21 mouse cellular contexts compared by ENCODE assay signal in the genomic region with DNA sequence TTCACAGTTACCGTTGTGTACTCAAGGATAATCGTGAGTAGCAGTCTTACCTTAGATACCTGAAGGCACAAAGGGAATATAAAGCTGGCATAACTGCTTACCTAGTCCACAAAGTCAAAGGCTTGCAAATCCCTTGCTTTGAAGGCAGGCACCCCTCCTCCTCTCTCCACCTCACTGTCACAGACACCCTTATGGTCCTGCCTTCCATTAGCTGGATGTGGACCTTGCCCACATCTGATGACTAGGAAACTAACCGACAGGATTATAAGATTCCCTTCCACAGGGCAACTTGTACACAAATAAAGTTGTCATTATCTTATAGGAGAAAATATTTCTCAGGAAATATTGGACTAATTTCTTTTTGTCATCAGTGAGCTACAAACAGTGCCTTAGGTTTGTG.
A peak's percentile ranks its signal among the peaks of the same experiment; 100 is the strongest.
DNase-seq lines count a peak whose midpoint lies in the region; ATAC-seq and TF ChIP-seq lines count a peak whose summit lies in the region.
"Had no signal": no experiment of that assay in that cellular context is flagged by ENCODE, and none has a peak within 500 bp of the region (broad histone marks: within the 10 kb centered on the region; RNA-seq: fewer than 3 reads in every experiment).

No protein-coding gene starts in this region.

- TF ChIP-seq CTCF in intestine, postnatal 0 days (IDR thresholded peaks at IDR 0.05; ENCODE audit: low read depth): no peak

- H3K27me3 ChIP-seq in intestine, embryonic 15.5 days (replicated peaks): no peaks in the 10 kb centered on the region
- no peaks in the 10 kb centered on the region for H3K27me3 ChIP-seq in intestine, embryonic 16.5 days (replicated peaks; ENCODE audit: control insufficient read depth, insufficient read depth, low read length)
- H3K27me3 ChIP-seq in intestine, postnatal 0 days (replicated peaks; ENCODE audit: control insufficient read depth, insufficient read depth, low read length): no peaks in the 10 kb centered on the region
- H3K27me3 ChIP-seq in heart, embryonic 12.5 days (replicated peaks): no peaks in the 10 kb centered on the region
- H3K27me3 ChIP-seq: CH12.LX, Patski had no signal

- H3K4me3 ChIP-seq in intestine, embryonic 15.5 days (replicated peaks): no peak overlapping the region
- H3K4me3 ChIP-seq in intestine, embryonic 16.5 days (ENCODE audit: low read length): no peak overlapping the region
- H3K4me3 ChIP-seq in intestine, postnatal 0 days (ENCODE audit: low read depth, low read length): no peak overlapping the region
- H3K4me3 ChIP-seq in macrophage (ENCODE audit: inconsistent target): no peak overlapping the region
- H3K4me3 ChIP-seq in heart, embryonic 12.5 days: no peak overlapping the region

- H3K9me3 ChIP-seq in intestine, embryonic 15.5 days: no peaks in the 10 kb centered on the region
- no peaks in the 10 kb centered on the region for H3K9me3 ChIP-seq in intestine, embryonic 16.5 days (ENCODE audit: control insufficient read depth, low read length)
- H3K9me3 ChIP-seq in intestine, postnatal 0 days (ENCODE audit: control insufficient read depth): no peaks in the 10 kb centered on the region
- no peaks in the 10 kb centered on the region for H3K9me3 ChIP-seq in heart, embryonic 12.5 days (replicated peaks)
- H3K9me3 ChIP-seq: G1E had no signal

- no peak overlapping the region for H3K27ac ChIP-seq in intestine, embryonic 15.5 days
- H3K27ac ChIP-seq in intestine, embryonic 16.5 days (ENCODE audit: low read length): no peak overlapping the region
- no peak overlapping the region for H3K27ac ChIP-seq in intestine, postnatal 0 days (ENCODE audit: low read depth, low read length)
- H3K27ac ChIP-seq in macrophage: peak overlapping the region; percentile 73
- H3K27ac ChIP-seq in heart, embryonic 12.5 days (ENCODE audit: poor library complexity, severe bottlenecking): no peak overlapping the region

- peak; percentile 71 for ATAC-seq in intestine, embryonic 15.5 days
- ATAC-seq in intestine, embryonic 16.5 days: peak; percentile 77
- peak; percentile 69; the same call in 1 of the 2 replicates for ATAC-seq in intestine, postnatal 0 days
- ATAC-seq in heart, embryonic 12.5 days (ENCODE audit: insufficient number of reproducible peaks, low FRiP score): no peak
- no peak for ATAC-seq in inflammation-experienced regulatory T-cells, adult 6 months
- ATAC-seq: Patski had no signal

- H3K79me2 ChIP-seq in macrophage (ENCODE audit: inconsistent target): no peaks in the 10 kb centered on the region

- H3K4me1 ChIP-seq in intestine, embryonic 15.5 days (replicated peaks): no peaks in the 10 kb centered on the region
- no peaks in the 10 kb centered on the region for H3K4me1 ChIP-seq in intestine, embryonic 16.5 days (ENCODE audit: control insufficient read depth, insufficient read depth, low read length)
- no peaks in the 10 kb centered on the region for H3K4me1 ChIP-seq in intestine, postnatal 0 days (replicated peaks; ENCODE audit: control insufficient read depth, insufficient read depth, low read length)
- H3K4me1 ChIP-seq in heart, embryonic 12.5 days (replicated peaks): no peaks in the 10 kb centered on the region

- H3K9ac ChIP-seq in intestine, embryonic 15.5 days: no peak overlapping the region
- no peak overlapping the region for H3K9ac ChIP-seq in intestine, embryonic 16.5 days (ENCODE audit: low read depth, low read length)
- H3K9ac ChIP-seq in intestine, postnatal 0 days (ENCODE audit: low read depth, low read length): no peak overlapping the region
- no peak overlapping the region for H3K9ac ChIP-seq in heart, embryonic 12.5 days

- DNase-seq in heart, adult 9 months (ENCODE audit: low spot score in 2 of 2): no peak
- no peak for DNase-seq in Muller cell, postnatal 12 days (ENCODE audit: inconsistent ontology term)
- DNase-seq: adrenal gland, adult 2 months; adrenal gland, adult 8-10 months; adrenal gland, postnatal 10 days; adrenal gland, postnatal 14 days; adrenal gland, postnatal 25 days; adrenal gland, postnatal 36 days; B cell, adult 2 months; cerebellum, adult 11 months; cerebellum, adult 11-12 months; cerebellum, adult 18-20 months had no signal

- WGBS in intestine, embryonic 15.5 days: 74% methylated on average over 3 of the region's 3 CpGs
- 66% methylated on average over 3 of the region's 3 CpGs for WGBS in intestine, embryonic 16.5 days
- 64% methylated on average over 3 of the region's 3 CpGs for WGBS in intestine, postnatal 0 days
- WGBS in macrophage (ENCODE audit: missing documents): 100% methylated on average over 3 of the region's 3 CpGs
- WGBS in heart, embryonic 12.5 days: 78% methylated on average over 3 of the region's 3 CpGs

- no peak overlapping the region for H3K4me2 ChIP-seq in intestine, embryonic 15.5 days (replicated peaks)
- no peak overlapping the region for H3K4me2 ChIP-seq in intestine, embryonic 16.5 days (ENCODE audit: low read depth, low read length)
- H3K4me2 ChIP-seq in intestine, postnatal 0 days (replicated peaks; ENCODE audit: low read depth): no peak overlapping the region
- H3K4me2 ChIP-seq in heart, embryonic 12.5 days: no peak overlapping the region

- no peaks in the 10 kb centered on the region for H3K36me3 ChIP-seq in intestine, embryonic 15.5 days
- no peaks in the 10 kb centered on the region for H3K36me3 ChIP-seq in intestine, embryonic 16.5 days (ENCODE audit: control insufficient read depth, insufficient read depth, low read length)
- no peaks in the 10 kb centered on the region for H3K36me3 ChIP-seq in intestine, postnatal 0 days (ENCODE audit: control insufficient read depth, insufficient read depth)
- no peaks in the 10 kb centered on the region for H3K36me3 ChIP-seq in macrophage (ENCODE audit: inconsistent target)
- no peaks in the 10 kb centered on the region for H3K36me3 ChIP-seq in heart, embryonic 12.5 days
- H3K36me3 ChIP-seq: G1E had no signal

Comparison
In these comparisons a context has a peak if more than half of its experiments do, and no peak if none do; other contexts are left out.
1. ATAC-seq: peak in intestine, embryonic 15.5 days (single experiment), intestine, embryonic 16.5 days (single experiment) and intestine, postnatal 0 days (single experiment); none in heart, embryonic 12.5 days (single experiment) and inflammation-experienced regulatory T-cells, adult 6 months (single experiment).